Mouse (Mus musculus) CH12.LX (cell line): ENCODE measurements at regions not wholly inside any gene's neighbourhood (a gene's known extent, or its start where the extent isn't known, plus 50 kb on each side); places are given as distances from the start of the nearest gene placed in this dataset.

Experiments
- DNase-seq: peaks from one replicate; pipeline ENCODE4 v3.0.0-alpha.2; 2013; ENCODE audit errors: extremely low read depth
- H3K27ac ChIP-seq: 2 replicates; pipeline ENCODE4 v1.5.1; 2012; ENCODE audit warnings: low read depth, mild to moderate bottlenecking, control low read depth, moderate library complexity; ENCODE audit not compliant: insufficient read depth
- H3K27me3 ChIP-seq: replicated peaks from 2 replicates; pipeline ENCODE3; 2012; ENCODE audit warnings: inconsistent platforms
- H3K36me3 ChIP-seq, 2 experiments: replicated peaks in 1 of 2; 2 replicates each; pipeline versions ENCODE3 to v1.6.1; 2012; ENCODE audit warnings: inconsistent platforms in 1 of 2, low read length in 1 of 2, mild to moderate bottlenecking in 1 of 2, mixed read lengths in 1 of 2, moderate library complexity in 1 of 2; ENCODE audit not compliant: control insufficient read depth in 1 of 2, insufficient read depth in 1 of 2
- H3K4me1 ChIP-seq, 2 experiments: 2 replicates each; pipeline ENCODE4 v1.6.1; 2012; ENCODE audit warnings: inconsistent platforms in 1 of 2, moderate library complexity in 1 of 2; ENCODE audit not compliant: insufficient read depth in 2 of 2, control insufficient read depth in 1 of 2
- H3K4me2 ChIP-seq: 2 replicates; pipeline ENCODE4 v1.6.1; 2012; ENCODE audit warnings: low read depth, mild to moderate bottlenecking, control low read depth; ENCODE audit not compliant: poor library complexity, insufficient read depth, severe bottlenecking
- H3K4me3 ChIP-seq, 3 experiments: fragments of 150-350 bp in 1 of 3; sonication (generic) in 1 of 3; replicated peaks in 1 of 3; 2 replicates each; pipeline versions ENCODE3 to v1.5.1; 2011 to 2012; ENCODE audit warnings: low read depth in 2 of 3, low read length in 2 of 3, mild to moderate bottlenecking in 2 of 3, moderate library complexity in 2 of 3, control low read depth in 1 of 3, improper control_type of control experiment in 1 of 3, inconsistent platforms in 1 of 3, mixed read lengths in 1 of 3; ENCODE audit not compliant: poor library complexity in 1 of 3
- H3K79me2 ChIP-seq: replicated peaks from 2 replicates; pipeline ENCODE4 v1.6.1; 2012; ENCODE audit warnings: mild to moderate bottlenecking, moderate library complexity; ENCODE audit not compliant: control insufficient read depth, poor library complexity, insufficient read depth, severe bottlenecking; ENCODE audit errors: extremely low read depth
- H3K9ac ChIP-seq: 2 replicates; pipeline ENCODE4 v1.6.1; 2012; ENCODE audit warnings: low read depth, mild to moderate bottlenecking, control low read depth, moderate library complexity; ENCODE audit not compliant: insufficient read depth
- H3K9me3 ChIP-seq: replicated peaks from 2 replicates; pipeline ENCODE3; 2012; ENCODE audit warnings: low read length, inconsistent platforms, mixed read lengths
- BHLHE40 ChIP-seq: IDR thresholded peaks from 2 replicates; pipeline ENCODE4 v1.6.1; 2011; ENCODE audit warnings: mild to moderate bottlenecking, low read depth, low read length, improper control_type of control experiment
- CTCF ChIP-seq, 2 experiments: IDR thresholded peaks in 1 of 2; conservative IDR thresholded peaks in 1 of 2; 2 replicates each; pipeline ENCODE4 v1.5.1; 2011 to 2012; ENCODE audit warnings: low read depth in 2 of 2, low read length in 2 of 2, improper control_type of control experiment in 1 of 2, inconsistent platforms in 1 of 2, mild to moderate bottlenecking in 1 of 2, moderate library complexity in 1 of 2
- E2F4 ChIP-seq: IDR thresholded peaks from 2 replicates; pipeline ENCODE4 v1.6.1; 2011; ENCODE audit warnings: low read depth, low read length, improper control_type of control experiment; ENCODE audit not compliant: insufficient replicate concordance
- EP300 ChIP-seq: IDR thresholded peaks from 2 replicates; pipeline ENCODE4 v1.6.1; 2011; ENCODE audit warnings: low read length, improper control_type of control experiment
- GABPA ChIP-seq: IDR thresholded peaks from 2 replicates; pipeline ENCODE4 v1.6.1; 2012; ENCODE audit warnings: low read depth, low read length, improper control_type of control experiment, inconsistent platforms; ENCODE audit not compliant: insufficient replicate concordance
- IRF4 ChIP-seq: IDR thresholded peaks from 2 replicates; pipeline ENCODE4 v1.6.1; 2014; ENCODE audit warnings: low read depth, mild to moderate bottlenecking, inconsistent platforms, low read length, improper control_type of control experiment
- JUND ChIP-seq: conservative IDR thresholded peaks from 2 replicates; pipeline ENCODE4 v1.6.1; 2011; ENCODE audit warnings: low read depth, low read length, improper control_type of control experiment
- KAT2A ChIP-seq: IDR thresholded peaks from 2 replicates; pipeline ENCODE4 v1.6.1; 2012; ENCODE audit warnings: low read length, improper control_type of control experiment, inconsistent platforms; ENCODE audit not compliant: insufficient replicate concordance
- MAFK ChIP-seq: IDR thresholded peaks from 2 replicates; pipeline ENCODE4 v1.6.1; 2011; ENCODE audit warnings: low read length, improper control_type of control experiment; ENCODE audit not compliant: insufficient replicate concordance
- MAX ChIP-seq: IDR thresholded peaks from 2 replicates; pipeline ENCODE4 v1.6.1; 2011; ENCODE audit warnings: low read length, improper control_type of control experiment
- MAZ ChIP-seq: IDR thresholded peaks from 2 replicates; pipeline ENCODE4 v1.6.1; 2012; ENCODE audit warnings: low read depth, mild to moderate bottlenecking, inconsistent platforms, low read length, improper control_type of control experiment, moderate library complexity
- MEF2A ChIP-seq: IDR thresholded peaks from 2 replicates; pipeline ENCODE4 v1.6.1; 2014; ENCODE audit warnings: low read depth, mild to moderate bottlenecking, inconsistent platforms, low read length, improper control_type of control experiment, borderline replicate concordance
- MXI1 ChIP-seq: IDR thresholded peaks from 2 replicates; pipeline ENCODE4 v1.6.1; 2011; ENCODE audit warnings: mild to moderate bottlenecking, low read depth, low read length, improper control_type of control experiment
- NELFE ChIP-seq: IDR thresholded peaks from 2 replicates; pipeline ENCODE4 v1.6.1; 2011; ENCODE audit warnings: low read depth, low read length, improper control_type of control experiment
- POLR2AphosphoS2 ChIP-seq: IDR thresholded peaks from 2 replicates; pipeline ENCODE4 v1.6.1; 2011; ENCODE audit warnings: low read depth, low read length, improper control_type of control experiment
- SIN3A ChIP-seq: IDR thresholded peaks from 2 replicates; pipeline ENCODE4 v1.6.1; 2012; ENCODE audit warnings: low read length, improper control_type of control experiment, inconsistent platforms
- SMC3 ChIP-seq: IDR thresholded peaks from 2 replicates; pipeline ENCODE4 v1.6.1; 2011; ENCODE audit warnings: low read depth, low read length, improper control_type of control experiment
- TBP ChIP-seq: conservative IDR thresholded peaks from 2 replicates; pipeline ENCODE4 v1.6.1; 2011; ENCODE audit warnings: low read depth, low read length, improper control_type of control experiment
- USF2 ChIP-seq: conservative IDR thresholded peaks from 2 replicates; pipeline ENCODE4 v1.6.1; 2011; ENCODE audit warnings: low read depth, low read length, improper control_type of control experiment
- ZKSCAN1 ChIP-seq: IDR thresholded peaks from 2 replicates; pipeline ENCODE4 v1.6.1; 2012; ENCODE audit warnings: low read depth, inconsistent platforms, low read length, improper control_type of control experiment, borderline replicate concordance
- ZMIZ1 ChIP-seq: IDR thresholded peaks from 2 replicates; pipeline ENCODE4 v1.6.1; 2012; ENCODE audit warnings: low read depth, mild to moderate bottlenecking, inconsistent platforms, low read length, improper control_type of control experiment
- dilution Hi-C: fragments of 300-500 bp; cut with MboI; formaldehyde crosslinking; loops from 2 replicates; pipeline ENCODE4 v1.14.3; 2020; ENCODE audit warnings: low sequenced_read_pairs; ENCODE audit not compliant: extremely low pct_unique_long_range_greater_than_20kb, extremely low pct_ligation_motif_present
- in situ Hi-C: fragments of 300-500 bp; cut with MboI; formaldehyde crosslinking; loops from 3 replicates; pipeline ENCODE4 v1.14.3; 2019; ENCODE audit warnings: low sequenced_read_pairs, low pct_ligation_motif_present, low pct_unique_long_range_greater_than_20kb, mixed read lengths

DNA sequence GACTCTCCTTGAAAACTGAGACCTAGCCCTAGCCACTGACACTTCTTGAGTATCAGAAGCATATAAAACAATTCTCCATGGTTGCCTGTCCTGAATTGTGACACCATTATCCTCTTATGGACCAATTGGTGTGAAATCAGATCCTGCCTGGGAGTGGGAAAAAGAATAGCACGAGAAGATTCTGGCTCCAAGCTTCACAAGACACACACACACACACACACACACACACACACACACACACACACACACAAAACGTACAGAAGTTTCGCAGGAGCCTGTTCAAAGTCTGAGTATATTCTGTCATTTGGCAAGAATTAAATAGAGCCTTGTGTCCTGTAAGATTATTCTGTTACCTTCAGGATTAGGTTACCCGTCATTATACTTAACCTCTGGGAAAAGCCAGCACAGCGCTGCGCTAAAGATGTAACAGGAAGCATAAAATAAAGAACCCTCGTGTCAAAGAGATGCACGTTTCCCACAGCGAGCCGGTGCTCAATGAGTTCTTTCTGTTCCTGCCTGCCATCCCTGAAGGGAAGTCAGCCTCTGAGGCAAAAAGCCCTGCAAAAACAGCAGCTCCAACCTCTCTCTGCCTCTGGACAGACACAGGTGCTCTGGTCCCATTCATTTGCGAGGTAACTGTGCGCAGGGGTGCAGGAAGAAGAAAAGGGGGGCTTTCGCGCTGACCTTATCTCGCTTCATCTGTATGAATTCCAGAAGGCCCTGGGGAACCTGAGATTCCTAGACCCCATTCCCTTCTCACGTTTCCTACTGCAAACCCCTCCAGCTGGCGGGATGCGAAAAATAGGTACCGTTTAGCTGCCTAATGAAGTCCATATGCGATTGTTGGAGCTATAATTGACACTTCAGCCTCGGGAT, 178.4 kb upstream of the Elac2 start:
- no peak for DNase-seq
- no peak overlapping the region for H3K9ac ChIP-seq
- dilution Hi-C loops = no loop called here

DNA sequence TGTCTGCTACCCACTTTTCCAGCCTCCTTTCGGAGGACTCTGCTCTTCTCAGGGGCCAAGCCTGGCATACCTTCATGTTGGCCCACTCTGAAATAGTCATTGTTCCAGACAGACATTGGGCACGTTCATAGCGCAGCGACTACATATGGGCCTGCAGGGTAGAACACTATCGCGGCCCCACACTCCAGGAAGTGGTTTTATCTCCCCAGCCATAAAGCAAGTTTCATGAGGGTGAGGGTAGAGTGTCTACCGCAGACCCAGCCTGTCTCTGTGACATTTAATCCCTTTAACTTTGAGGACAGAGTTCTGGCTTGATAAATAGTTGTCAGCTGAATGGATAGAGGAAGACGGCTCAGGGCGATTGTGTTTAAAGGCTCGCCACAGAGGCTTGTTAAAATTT, 177.5 kb upstream of the Elac2 start:
- no peaks in the 10 kb centered on the region for H3K27me3 ChIP-seq
- TF ChIP-seq ZMIZ1 (no peak), MAZ (no peak), E2F4 (no peak), IRF4 (no peak), TBP (no peak), MXI1 (no peak), USF2 (no peak), SMC3 (no peak), MAX (no peak), POLR2AphosphoS2 (no peak), JUND (no peak), ZKSCAN1 (no peak), KAT2A (no peak), CTCF (conservative IDR thresholded peaks at IDR 0.05 in 1 of 2, IDR thresholded peaks at IDR 0.05 in 1 of 2; ENCODE audit: low read depth in 2 of 2, low read length in 2 of 2) (no peak), MEF2A (no peak), MAFK (no peak), EP300 (no peak)
- no peaks in the 10 kb centered on the region for H3K9me3 ChIP-seq
- no peak overlapping the region for H3K27ac ChIP-seq
- no peak overlapping the region for H3K4me3 ChIP-seq
- no peaks in the 10 kb centered on the region for H3K36me3 ChIP-seq
- in situ Hi-C loops (no loop called here), dilution Hi-C loops (no loop called here)
- no peak overlapping the region for H3K9ac ChIP-seq
- H3K79me2 ChIP-seq = no peaks in the 10 kb centered on the region
- DNase-seq = no peak
- no peak overlapping the region for H3K4me2 ChIP-seq
- no peaks in the 10 kb centered on the region for H3K4me1 ChIP-seq

More for the DNA sequence above, 178.4 kb upstream of the Elac2 start:
- H3K27me3 ChIP-seq = no peaks in the 10 kb centered on the region
- TF ChIP-seq TBP = no peak
- no peak for TF ChIP-seq E2F4
- TF ChIP-seq MAFK = no peak
- no peak for TF ChIP-seq SIN3A
- no peak for TF ChIP-seq USF2
- no peak for TF ChIP-seq GABPA
- TF ChIP-seq NELFE = no peak
- no peak for TF ChIP-seq BHLHE40
- TF ChIP-seq ZMIZ1 = no peak
- H3K4me3 ChIP-seq = no peak overlapping the region
- no peaks in the 10 kb centered on the region for H3K36me3 ChIP-seq
- no peak overlapping the region for H3K27ac ChIP-seq
- H3K4me1 ChIP-seq = no peaks in the 10 kb centered on the region
- H3K9me3 ChIP-seq = no peaks in the 10 kb centered on the region
- in situ Hi-C loops = no loop called here
- no peaks in the 10 kb centered on the region for H3K79me2 ChIP-seq
- no peak overlapping the region for H3K4me2 ChIP-seq
